Comparison of ENCODE assay signal across 27 mouse cellular contexts in the genomic region with DNA sequence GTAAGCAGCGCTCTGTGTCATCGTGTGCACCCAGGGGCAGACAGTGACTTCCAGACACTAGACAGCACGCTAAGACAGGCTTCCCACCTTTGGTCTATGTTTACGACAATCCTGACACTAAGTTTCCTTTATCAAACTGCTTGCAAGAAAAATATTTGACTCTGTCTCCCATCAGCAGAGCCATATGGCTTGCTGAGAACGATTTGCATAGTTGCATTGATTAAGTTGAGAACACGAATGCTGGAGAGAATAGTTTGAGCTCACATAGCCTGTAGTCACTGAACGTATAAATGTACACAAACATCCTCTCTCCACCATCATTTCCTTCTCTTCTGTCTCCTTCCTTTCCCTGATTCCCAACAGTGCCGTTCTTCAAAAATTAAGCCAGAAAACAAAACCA. TPM values are rescaled to one million over a fixed set of nuclear protein-coding genes. Genes with fewer than 3 reads are reported as not detected.
DNase-seq lines count a peak whose midpoint lies in the region; ATAC-seq and TF ChIP-seq lines count a peak whose summit lies in the region.
"Had no signal": no experiment of that assay in that cellular context is flagged by ENCODE, and none has a peak within 500 bp of the region (broad histone marks: within the 10 kb centered on the region; RNA-seq: fewer than 3 reads in every experiment).

No protein-coding gene starts in this region.

- H3K4me2 ChIP-seq in forebrain, embryonic 14.5 days (ENCODE audit: low read length) = no peak overlapping the region
- H3K4me2 ChIP-seq in forebrain, embryonic 11.5 days (ENCODE audit: low read depth, low read length, severe bottlenecking) = no peak overlapping the region
- H3K4me2 ChIP-seq: embryonic facial prominence, embryonic 12.5 days; embryonic facial prominence, embryonic 15.5 days; forebrain, embryonic 15.5 days; heart, embryonic 12.5 days; heart, embryonic 15.5 days; hindbrain, embryonic 13.5 days; intestine, embryonic 15.5 days had no signal

- H3K36me3 ChIP-seq in forebrain, embryonic 14.5 days (ENCODE audit: control insufficient read depth, insufficient read depth, low read length) = no peaks in the 10 kb centered on the region
- no peaks in the 10 kb centered on the region for H3K36me3 ChIP-seq in forebrain, embryonic 11.5 days (ENCODE audit: control insufficient read depth, insufficient read depth, low read length)
- H3K36me3 ChIP-seq: embryonic facial prominence, embryonic 12.5 days; embryonic facial prominence, embryonic 15.5 days; forebrain, embryonic 15.5 days; heart, embryonic 12.5 days; heart, embryonic 15.5 days; hindbrain, embryonic 10.5 days; hindbrain, embryonic 13.5 days; intestine, embryonic 15.5 days had no signal

- H3K27ac ChIP-seq in forebrain, embryonic 14.5 days (ENCODE audit: low read depth, low read length) = no peak overlapping the region
- no peak overlapping the region for H3K27ac ChIP-seq in forebrain, embryonic 11.5 days (ENCODE audit: low read depth, low read length)
- peak overlapping the region; percentile 77 for H3K27ac ChIP-seq in layer of hippocampus, adult 2 months
- H3K27ac ChIP-seq: embryonic facial prominence, embryonic 12.5 days; embryonic facial prominence, embryonic 15.5 days; forebrain, embryonic 15.5 days; heart, embryonic 15.5 days; hindbrain, embryonic 10.5 days; hindbrain, embryonic 13.5 days; intestine, embryonic 15.5 days had no signal

- H3K4me1 ChIP-seq in forebrain, embryonic 14.5 days (ENCODE audit: control insufficient read depth, insufficient read depth, low read length) = no peaks in the 10 kb centered on the region
- no peaks in the 10 kb centered on the region for H3K4me1 ChIP-seq in forebrain, embryonic 11.5 days (replicated peaks; ENCODE audit: control insufficient read depth, insufficient read depth, low read length)
- H3K4me1 ChIP-seq: embryonic facial prominence, embryonic 12.5 days; embryonic facial prominence, embryonic 15.5 days; heart, embryonic 12.5 days; heart, embryonic 15.5 days; intestine, embryonic 15.5 days had no signal

- whole genome bisulfite sequencing in forebrain, embryonic 14.5 days = 74% methylated on average over 8 of the region's 8 CpGs
- WGBS in forebrain, embryonic 11.5 days = 88% methylated on average over 8 of the region's 8 CpGs

- H3K4me3 ChIP-seq in forebrain, embryonic 14.5 days (ENCODE audit: low read depth, low read length) = no peak overlapping the region
- H3K4me3 ChIP-seq in forebrain, embryonic 11.5 days (ENCODE audit: low read depth, low read length) = no peak overlapping the region
- H3K4me3 ChIP-seq in layer of hippocampus, adult 2 months = no peak overlapping the region
- H3K4me3 ChIP-seq: embryonic facial prominence, embryonic 12.5 days; embryonic facial prominence, embryonic 15.5 days; forebrain, embryonic 15.5 days; heart, embryonic 12.5 days; heart, embryonic 15.5 days; hindbrain, embryonic 10.5 days; hindbrain, embryonic 13.5 days; intestine, embryonic 15.5 days had no signal

- TF ChIP-seq CTCF in layer of hippocampus, adult 2 months (conservative IDR thresholded peaks at IDR 0.05) = no peak

- no peak overlapping the region for H3K9ac ChIP-seq in forebrain, embryonic 14.5 days (ENCODE audit: low read length)
- H3K9ac ChIP-seq in forebrain, embryonic 11.5 days (ENCODE audit: low read length) = no peak overlapping the region
- H3K9ac ChIP-seq: embryonic facial prominence, embryonic 12.5 days; embryonic facial prominence, embryonic 15.5 days; forebrain, embryonic 15.5 days; heart, embryonic 12.5 days; heart, embryonic 15.5 days; hindbrain, embryonic 13.5 days; intestine, embryonic 15.5 days had no signal

- H3K9me3 ChIP-seq in forebrain, embryonic 14.5 days (replicated peaks; ENCODE audit: control insufficient read depth, low read length) = no peaks in the 10 kb centered on the region
- H3K9me3 ChIP-seq in forebrain, embryonic 11.5 days (ENCODE audit: control insufficient read depth, low read length) = no peaks in the 10 kb centered on the region
- H3K9me3 ChIP-seq: embryonic facial prominence, embryonic 12.5 days; embryonic facial prominence, embryonic 15.5 days; forebrain, embryonic 15.5 days; heart, embryonic 12.5 days; heart, embryonic 15.5 days; hindbrain, embryonic 10.5 days; hindbrain, embryonic 13.5 days; intestine, embryonic 15.5 days had no signal

- peak; percentile 29; the same call in 1 of the 2 replicates for ATAC-seq in forebrain, embryonic 14.5 days
- no peak for ATAC-seq in forebrain, embryonic 11.5 days (replicated peaks; ENCODE audit: low FRiP score)
- peak; percentile 64 for ATAC-seq in frontal cortex, adult (ENCODE audit: low TSS enrichment)
- ATAC-seq: activated CD4-positive, CD25-positive, alpha-beta regulatory T cell, adult 4 months; forebrain, embryonic 15.5 days; hindbrain, embryonic 16.5 days; intestine, embryonic 15.5 days had no signal

- no peaks in the 10 kb centered on the region for H3K27me3 ChIP-seq in forebrain, embryonic 14.5 days (replicated peaks; ENCODE audit: control insufficient read depth, insufficient read depth, low read length)
- no peaks in the 10 kb centered on the region for H3K27me3 ChIP-seq in forebrain, embryonic 11.5 days (ENCODE audit: control insufficient read depth, insufficient read depth, low read length)
- H3K27me3 ChIP-seq: embryonic facial prominence, embryonic 12.5 days; embryonic facial prominence, embryonic 15.5 days; forebrain, embryonic 15.5 days; heart, embryonic 12.5 days; heart, embryonic 15.5 days; hindbrain, embryonic 13.5 days; intestine, embryonic 15.5 days had no signal

- DNase-seq in forebrain, embryonic 14.5 days (ENCODE audit: low spot score) = peak; percentile 33
- DNase-seq in forebrain, embryonic 11.5 days (ENCODE audit: low spot score) = no peak
- no peak for DNase-seq in frontal cortex, postnatal 10 days (ENCODE audit: low spot score in 2 of 2)
- DNase-seq in layer of hippocampus, adult 2 months (ENCODE audit: low spot score in 2 of 2) = peak in 1 of 2 experiments; percentile 34
- no peak for DNase-seq in layer of hippocampus, adult 9-11 months
- DNase-seq: adrenal gland, adult 8-10 months; adrenal gland, postnatal 25 days; cerebellum, adult 11 months; cerebellum, adult 2 months; cerebellum, adult 9-11 months; cerebellum, postnatal 25 days; gastrocnemius, postnatal 10 days; gastrocnemius, postnatal 36 days; heart, postnatal 10 days; heart, postnatal 36 days; kidney, adult 11 months had no signal

RNA-seq across cellular contexts. Expression of gene Pde8b, which starts 49.3 kb away (rescaled TPM):
- polyA plus RNA-seq in forebrain, embryonic 14.5 days (2014; fragmentation: Nextera tagmentation; extraction: Ambion mirVana) = 3.6 and 5.2 TPM in 2 replicates
- 1.7 and 2.3 TPM in 2 replicates for polyA plus RNA-seq in forebrain, embryonic 11.5 days (2014; fragmentation: Nextera tagmentation; extraction: Ambion mirVana)
- total RNA-seq in layer of hippocampus, adult 2 months (2021) = 100 to 1,000 TPM; 114 to 120 TPM
